Mouse (Mus musculus) kidney, postnatal 0 days (tissue): ENCODE measurements around the gene Fcho1. TPM values are rescaled to one million over a fixed set of nuclear protein-coding genes. Genes with fewer than 3 reads are reported as not detected.
A peak's percentile ranks its signal among the peaks of the same experiment; 100 is the strongest.
"Not testable (repeated sequence)": the region's sequence is repeated elsewhere in the genome, so short reads cannot be mapped to it uniquely, and the experiment has no call there.

Source experiments
- ATAC-seq: fragments of 200-750 bp; cut with Nextera tagmentation; replicated peaks from 2 replicates; pipeline ENCODE4 v1.8.0; 2017; ENCODE audit warnings: low read depth, moderate number of reproducible peaks, moderate TSS enrichment, moderate library complexity; ENCODE audit not compliant: low FRiP score
- DNase-seq: peaks from one replicate; pipeline ENCODE4 v3.0.0-alpha.2; 2016; ENCODE audit warnings: low spot score
- H3K27ac ChIP-seq: fragments of 300-500 bp; sonication (generic); 2 replicates; pipeline ENCODE4 v1.5.1; 2014; ENCODE audit warnings: mild to moderate bottlenecking
- H3K27me3 ChIP-seq: fragments of 300-500 bp; sonication (generic); 2 replicates; pipeline ENCODE4 v1.6.1; 2014; ENCODE audit warnings: low read length, mixed read lengths; ENCODE audit not compliant: insufficient read depth
- H3K36me3 ChIP-seq: fragments of 300-500 bp; sonication (generic); 2 replicates; pipeline ENCODE4 v1.6.1; 2014; ENCODE audit warnings: low read length, mixed read lengths; ENCODE audit not compliant: insufficient read depth
- H3K4me1 ChIP-seq: fragments of 300-500 bp; sonication (generic); replicated peaks from 2 replicates; pipeline ENCODE4 v1.6.1; 2014; ENCODE audit warnings: antibody characterized with exemption, low read length, mixed read lengths; ENCODE audit not compliant: insufficient read depth
- H3K4me2 ChIP-seq: fragments of 300-500 bp; sonication (generic); 2 replicates; pipeline ENCODE4 v1.6.1; 2014; ENCODE audit warnings: mild to moderate bottlenecking, low read length, moderate library complexity, mixed read lengths
- H3K4me3 ChIP-seq: fragments of 300-500 bp; sonication (generic); replicated peaks from 2 replicates; pipeline ENCODE4 v1.5.1; 2014; ENCODE audit warnings: low read depth, low read length
- H3K9ac ChIP-seq: fragments of 300-500 bp; sonication (generic); 2 replicates; pipeline ENCODE4 v1.6.1; 2014; ENCODE audit warnings: low read depth, low read length
- H3K9me3 ChIP-seq: fragments of 300-500 bp; sonication (generic); replicated peaks from 2 replicates; pipeline ENCODE4 v1.6.1; 2016; ENCODE audit warnings: low read length, inconsistent platforms, mixed read lengths
- CTCF ChIP-seq: IDR thresholded peaks from 2 replicates; pipeline ENCODE4 v1.5.1; 2016; ENCODE audit warnings: antibody characterized with exemption, low read depth, mild to moderate bottlenecking, moderate library complexity
- WGBS: fragments of 180-500 bp; shearing (Covaris S2); extraction: QIAGEN DNeasy Blood & Tissue Kit; methylation state at CpG from one replicate; pipeline ENCODE4 v1.1.7; 2014; 5-methylcytosine and 5-hydroxymethylcytosine counted together
- polyA plus RNA-seq: library from polyadenylated mRNA; unstranded; fragments of >200 nt; fragmentation: Nextera tagmentation; extraction: Ambion mirVana; gene quantifications from 2 replicates; pipeline ENCODE4 v1.2.1, GENCODE M21; 2015

Fcho1 gene
- polyA plus RNA-seq, 1 experiment from 2014 or later = 3.4 TPM

DNA sequence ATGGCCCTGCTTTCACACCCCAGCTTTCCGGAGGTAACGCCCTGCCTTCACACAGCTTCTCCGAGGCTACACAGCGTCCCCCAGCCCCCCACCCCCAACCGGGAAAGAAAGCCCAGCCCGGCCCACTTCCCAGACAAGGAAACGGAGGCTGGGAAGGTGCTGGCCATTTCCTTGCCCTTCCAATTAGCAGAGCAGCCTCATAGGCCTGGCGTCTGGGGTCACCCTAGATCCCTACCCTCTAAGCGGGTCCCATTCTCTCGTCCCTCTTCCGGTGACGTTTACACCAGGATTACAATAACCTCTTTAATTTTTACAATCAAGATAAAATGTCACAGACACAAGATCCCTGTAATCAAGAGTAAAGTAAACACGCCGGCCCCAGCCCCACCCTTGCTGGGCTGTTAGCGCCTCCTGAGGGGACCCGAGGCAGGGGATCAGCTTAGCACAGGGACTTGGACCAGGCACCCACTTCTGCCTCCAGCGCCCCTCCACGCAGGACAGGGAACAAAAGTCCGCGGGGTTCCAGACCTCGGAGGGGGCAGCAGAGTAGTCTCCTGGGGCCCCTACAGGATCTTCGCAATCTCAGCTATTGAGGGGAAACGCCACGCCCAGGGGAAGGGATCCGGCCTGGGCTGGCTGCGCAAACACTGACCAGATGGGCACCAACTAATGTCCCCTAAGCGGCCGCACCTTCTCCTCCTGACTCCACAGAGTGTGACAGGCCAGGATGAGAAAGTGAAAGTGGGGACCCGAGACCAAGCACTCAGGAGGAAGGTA is 24.8 kb downstream of the Fcho1 start:
- H3K36me3 ChIP-seq = no peaks in the 10 kb centered on the region
- peak overlapping the region; percentile 54 for H3K4me2 ChIP-seq
- ATAC-seq (peak; percentile 22; the same call in 1 of the 2 replicates), DNase-seq (no peak)
- peak overlapping the region; percentile 37 for H3K4me3 ChIP-seq
- no peak for TF ChIP-seq CTCF
- no peak overlapping the region for H3K27ac ChIP-seq
- WGBS = 4% methylated on average over 29 of the region's 29 CpGs
- H3K4me1 ChIP-seq = no peaks in the 10 kb centered on the region
- H3K27me3 ChIP-seq = peaks cover 11% of the 10 kb centered on the region; the same call in 1 of the 2 replicates
- no peaks in the 10 kb centered on the region for H3K9me3 ChIP-seq
- H3K9ac ChIP-seq = no peak overlapping the region

DNA sequence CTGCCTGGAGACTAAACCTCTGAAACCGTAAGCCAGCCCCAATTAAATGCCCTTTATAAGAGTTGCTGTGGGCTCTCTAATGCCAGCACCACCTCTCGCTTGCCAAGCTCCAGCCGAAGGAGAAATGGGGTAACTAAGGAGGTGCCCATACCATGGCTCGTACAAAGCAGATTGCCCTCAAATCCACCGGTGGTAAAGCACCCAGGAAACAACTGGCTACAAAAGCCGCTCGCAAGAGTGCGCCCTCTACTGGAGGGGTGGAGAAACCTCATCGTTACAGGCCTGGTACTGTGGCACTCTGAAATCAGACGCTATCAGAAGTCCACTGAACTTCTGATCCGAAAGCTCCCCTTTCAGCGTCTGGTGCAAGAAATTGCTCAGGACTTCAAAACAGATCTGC is 30.1 kb downstream of the Fcho1 start:
- not testable (repeated sequence) for H3K4me2 ChIP-seq, H3K9me3 ChIP-seq, DNase-seq, H3K27ac ChIP-seq, ATAC-seq, H3K4me3 ChIP-seq, H3K9ac ChIP-seq, H3K36me3 ChIP-seq
- peak; percentile 33; the same call in 1 of the 2 replicates for TF ChIP-seq CTCF
- H3K27me3 ChIP-seq = peaks cover 47% of the 10 kb centered on the region
- WGBS = 68% methylated on average over 12 of the region's 12 CpGs
- H3K4me1 ChIP-seq = peaks cover 10% of the 10 kb centered on the region

DNA sequence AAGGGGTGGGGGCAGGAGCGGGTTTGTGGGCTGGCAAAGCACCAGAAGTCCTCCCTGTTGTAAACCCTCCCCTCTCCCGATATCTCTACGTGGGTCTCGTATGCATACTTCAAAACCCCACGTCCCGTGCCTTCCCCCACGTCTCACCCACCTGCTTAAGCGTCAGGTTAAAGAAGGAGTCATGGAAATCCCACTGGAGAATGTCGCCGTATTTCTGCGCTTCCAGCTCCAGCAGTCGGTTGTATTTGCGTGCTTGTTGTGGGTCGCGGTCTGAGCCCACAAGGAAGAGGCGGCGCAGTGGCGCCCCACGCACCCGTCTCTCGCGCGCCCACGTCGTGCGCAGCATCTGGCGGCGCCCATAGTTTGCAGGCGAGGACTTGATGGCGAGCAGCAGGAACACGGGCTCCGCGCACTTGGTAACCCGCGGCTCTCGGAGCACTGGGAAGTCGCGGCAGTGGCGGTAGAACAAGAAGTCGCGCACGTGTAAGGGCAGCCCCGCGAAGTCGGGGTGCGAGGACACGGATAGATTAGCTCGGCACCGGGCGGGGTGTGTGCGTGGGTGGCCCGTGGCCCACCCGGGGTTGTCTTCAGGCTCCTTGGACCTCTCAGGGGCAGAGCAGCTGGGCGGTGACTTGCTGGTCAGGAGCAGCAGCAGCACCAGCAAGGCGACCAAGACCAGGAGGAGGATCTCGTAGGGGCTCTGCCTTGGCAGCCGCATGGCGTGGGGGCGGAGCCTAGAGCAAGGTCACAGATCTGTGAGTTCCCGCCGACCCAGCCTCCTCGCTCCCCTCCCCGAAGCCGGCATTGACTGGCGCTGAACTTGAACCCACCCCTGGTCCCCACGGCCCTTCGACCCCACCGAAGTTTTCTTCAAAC is 32.1 kb downstream of the Fcho1 start:
- DNase-seq = no peak
- Histone ChIP-seq H3K4me1 (peaks cover 10% of the 10 kb centered on the region), H3K9ac (no peak overlapping the region), H3K27me3 (peaks cover 68% of the 10 kb centered on the region), H3K36me3 (no peaks in the 10 kb centered on the region), H3K27ac (no peak overlapping the region), H3K4me3 (no peak overlapping the region), H3K4me2 (peak overlapping the region; percentile 34; the same call in 1 of the 2 replicates), H3K9me3 (no peaks in the 10 kb centered on the region)
- WGBS = 12% methylated on average over 68 of the region's 68 CpGs
- no peak for TF ChIP-seq CTCF
- 0 out of 2 replicates have a peak, but pooled peaks have one; percentile 27 for ATAC-seq

DNA sequence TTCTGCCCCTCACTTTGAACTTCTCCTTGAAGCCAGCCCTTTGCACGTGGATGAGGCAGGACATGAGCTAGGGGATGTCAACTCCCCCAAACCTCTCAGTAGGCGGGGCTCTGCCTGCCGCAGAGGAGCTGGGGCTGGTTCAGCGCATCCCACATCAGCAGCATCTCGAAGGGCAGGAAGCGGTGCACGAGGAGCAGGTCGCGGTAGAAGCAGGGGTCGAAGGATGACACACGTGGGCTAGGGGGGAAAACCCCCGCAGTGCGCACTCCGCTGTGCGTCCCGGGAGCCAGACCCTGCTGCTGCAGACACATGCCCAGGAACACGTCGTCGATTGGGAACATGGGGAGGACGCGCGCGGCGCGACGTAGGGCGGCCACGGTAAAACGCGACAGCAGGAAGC is 33.0 kb downstream of the Fcho1 start:
- WGBS = 13% methylated on average over 30 of the region's 30 CpGs
- Histone ChIP-seq H3K4me2 (0 out of 2 replicates have a peak overlapping the region, but pooled peaks have one; percentile 18), H3K4me3 (no peak overlapping the region)

DNA sequence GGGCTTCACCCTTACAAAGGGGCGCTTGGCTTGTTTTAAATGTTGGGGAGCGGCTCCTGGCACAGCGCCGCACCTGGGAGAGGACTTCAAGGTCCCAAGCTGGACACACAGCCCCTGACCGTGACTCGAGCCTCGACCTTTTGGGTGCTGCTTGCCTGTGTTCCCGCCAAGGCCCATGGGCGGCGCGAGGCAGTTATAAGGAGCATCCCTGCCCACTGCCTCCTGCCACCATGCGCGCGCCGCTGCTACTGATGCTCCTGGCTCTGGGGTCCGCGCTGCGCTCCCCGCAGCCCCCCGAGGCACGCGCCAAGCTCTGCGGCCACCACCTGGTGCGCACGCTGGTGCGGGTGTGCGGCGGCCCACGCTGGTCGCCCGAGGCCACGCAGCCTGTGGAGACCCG is 36.5 kb downstream of the Fcho1 start, which contains the start of gene Insl3:
TSS of gene Insl3 (plus strand) at position 187 of the 400 bp plus-strand sequence.
- ATAC-seq (no peak), DNase-seq (no peak)
- no peak within 1 kb of the TSS for H3K4me2 ChIP-seq
- peaks cover 20% of the 10 kb centered on the region for H3K4me1 ChIP-seq
- no peak within 1 kb of the TSS for H3K4me3 ChIP-seq
- no peak within 1 kb of the TSS for H3K9ac ChIP-seq
- 15% methylated on average over 33 of the region's 33 CpGs for WGBS
- H3K27me3 ChIP-seq = peaks cover 97% of the 10 kb centered on the region
- no peaks in the 10 kb centered on the region for H3K36me3 ChIP-seq
- H3K27ac ChIP-seq = no peak within 1 kb of the TSS
- no peak for TF ChIP-seq CTCF
- H3K9me3 ChIP-seq = no peaks in the 10 kb centered on the region

More for the DNA sequence above, 33.0 kb downstream of the Fcho1 start:
- H3K36me3 ChIP-seq = no peaks in the 10 kb centered on the region
- DNase-seq = no peak
- H3K9me3 ChIP-seq = no peaks in the 10 kb centered on the region
- TF ChIP-seq CTCF = no peak
- ATAC-seq = 0 out of 2 replicates have a peak, but pooled peaks have one; percentile 11
- H3K27ac ChIP-seq = no peak overlapping the region
- peaks cover 10% of the 10 kb centered on the region for H3K4me1 ChIP-seq
- H3K27me3 ChIP-seq = peaks cover 77% of the 10 kb centered on the region
- no peak overlapping the region for H3K9ac ChIP-seq

DNA sequence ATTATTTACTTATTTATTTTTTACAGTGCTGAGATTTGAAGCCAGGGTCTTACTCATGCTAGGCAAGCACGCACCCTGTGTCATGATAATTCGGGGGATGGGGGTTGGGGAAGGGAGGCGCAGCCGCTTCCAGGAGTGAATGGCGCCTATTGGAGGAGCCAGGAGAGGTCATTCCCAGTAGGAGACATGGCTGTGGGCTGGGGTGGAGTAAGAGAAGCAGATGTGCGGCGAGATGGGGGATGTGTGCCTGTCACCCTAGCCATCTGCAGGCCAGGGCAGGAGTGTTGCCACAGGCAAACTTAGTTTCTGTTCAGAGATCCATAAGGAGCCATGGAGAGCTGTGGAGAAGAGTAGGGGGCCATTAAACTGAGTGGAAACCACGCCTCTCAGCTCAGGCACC is 37.9 kb downstream of the Fcho1 start:
- Histone ChIP-seq H3K36me3 (no peaks in the 10 kb centered on the region), H3K4me3 (no peak overlapping the region), H3K9ac (no peak overlapping the region), H3K27me3 (peaks cover 97% of the 10 kb centered on the region), H3K4me1 (peaks cover 10% of the 10 kb centered on the region), H3K27ac (no peak overlapping the region), H3K4me2 (no peak overlapping the region), H3K9me3 (no peaks in the 10 kb centered on the region)
- WGBS = 14% methylated on average over 8 of the region's 8 CpGs
- TF ChIP-seq CTCF = no peak
- no peak for ATAC-seq
- DNase-seq = no peak
